Mouse (Mus musculus): ENCODE results near the gene Smoc2.

Gene Smoc2

GRCm38 (mm10) chr17:14326156-14326555, 46.9 kb downstream of the Smoc2 start:
- ChIA-PET POLR2A (interaction anchor here in 1 of 4 experiments (0.6 kb wide), 1 partner anchor 200 kb away, joined by 4 read pairs; no protein-coding TSS in a partner anchor), CTCF (no interaction called here)

GRCm38 (mm10) chr17:14328037-14328436, 48.7 kb downstream of the Smoc2 start:
- ChIA-PET CTCF (no interaction called here), POLR2A (no interaction called here)

- POLR2A ChIA-PET = interaction anchor here in 1 of 4 experiments (2.7 kb wide), 1 partner anchor 9 kb away, joined by 6 read pairs; no protein-coding TSS in a partner anchor
- CTCF ChIA-PET = no interaction called here
Measured at GRCm38 (mm10) chr17:14330498-14330897, 51.2 kb downstream of the Smoc2 start.

- ChIA-PET CTCF (no interaction called here), POLR2A (no interaction called here)
Measured at GRCm38 (mm10) chr17:14339932-14340557, 60.7 kb downstream of the Smoc2 start.

GRCm38 (mm10) chr17:14340736-14341135, 61.4 kb downstream of the Smoc2 start:
- ChIA-PET CTCF (no interaction called here), POLR2A (no interaction called here)

- CTCF ChIA-PET = no interaction called here
- POLR2A ChIA-PET = no interaction called here
Measured at GRCm38 (mm10) chr17:14342511-14342910, 63.2 kb downstream of the Smoc2 start.

GRCm38 (mm10) chr17:14343442-14343841, 64.1 kb downstream of the Smoc2 start:
- CTCF ChIA-PET = no interaction called here
- POLR2A ChIA-PET = interaction anchor here in 1 of 4 experiments (0.5 kb wide), 1 partner anchor 55 kb away, joined by 3 read pairs; no protein-coding TSS in a partner anchor

- CTCF ChIA-PET = no interaction called here
- POLR2A ChIA-PET = no interaction called here
Measured at GRCm38 (mm10) chr17:14345556-14345955, 66.2 kb downstream of the Smoc2 start.

- POLR2A ChIA-PET = no interaction called here
- CTCF ChIA-PET = no interaction called here
Measured at GRCm38 (mm10) chr17:14346891-14347290, 67.6 kb downstream of the Smoc2 start.

- ChIA-PET CTCF (no interaction called here), POLR2A (interaction anchor here in 1 of 4 experiments (0.6 kb wide), 1 partner anchor 801 kb away, joined by 3 read pairs; no protein-coding TSS in a partner anchor)
Measured at GRCm38 (mm10) chr17:14349086-14349814, 69.9 kb downstream of the Smoc2 start.

GRCm38 (mm10) chr17:14353219-14354079, 74.1 kb downstream of the Smoc2 start:
- CTCF ChIA-PET = no interaction called here

GRCm38 (mm10) chr17:14361511-14361910, 82.2 kb downstream of the Smoc2 start:
- ChIA-PET CTCF (no interaction called here), POLR2A (no interaction called here)

More at GRCm38 (mm10) chr17:14353219-14354079, 74.1 kb downstream of the Smoc2 start:
- POLR2A ChIA-PET = no interaction called here

- POLR2A ChIA-PET = no interaction called here
Measured at GRCm38 (mm10) chr17:14370476-14370875, 91.2 kb downstream of the Smoc2 start.

GRCm38 (mm10) chr17:14371606-14372005, 92.3 kb downstream of the Smoc2 start:
- ChIA-PET CTCF (no interaction called here), POLR2A (no interaction called here)

More at GRCm38 (mm10) chr17:14370476-14370875, 91.2 kb downstream of the Smoc2 start:
- CTCF ChIA-PET = no interaction called here

- CTCF ChIA-PET = no interaction called here
- POLR2A ChIA-PET = no interaction called here
Measured at GRCm38 (mm10) chr17:14372324-14373145, 93.2 kb downstream of the Smoc2 start.

GRCm38 (mm10) chr17:14378692-14379446, 99.6 kb downstream of the Smoc2 start:
- CTCF ChIA-PET = interaction anchor here in 2 of 4 experiments (0.6 to 1.6 kb wide), 2 partner anchors 91 to 408 kb away, joined by 4 read pairs; no protein-coding TSS in a partner anchor
- POLR2A ChIA-PET = no interaction called here

- POLR2A ChIA-PET = no interaction called here
- CTCF ChIA-PET = interaction anchor here in 2 of 4 experiments (0.6 to 1.6 kb wide), 2 partner anchors 91 to 407 kb away, joined by 4 read pairs; no protein-coding TSS in a partner anchor
Measured at GRCm38 (mm10) chr17:14379518-14379917, 100.2 kb downstream of the Smoc2 start.

GRCm38 (mm10) chr17:14379966-14380365, 100.7 kb downstream of the Smoc2 start:
- ChIA-PET POLR2A (no interaction called here), CTCF (interaction anchor here in 1 of 4 experiments (1.6 kb wide), 1 partner anchor 92 kb away, joined by 4 read pairs; no protein-coding TSS in a partner anchor)
